In genomic region chr6:114996910-114997309, GRCm38 (mm10) we compare ENCODE assay signal across 27 mouse cellular contexts. TPM values are rescaled to one million over a fixed set of nuclear protein-coding genes. Genes with fewer than 3 reads are reported as not detected.
DNase-seq lines count a peak whose midpoint lies in the region; ATAC-seq and TF ChIP-seq lines count a peak whose summit lies in the region.
"Had no signal": no experiment of that assay in that cellular context is flagged by ENCODE, and none has a peak within 500 bp of the region (broad histone marks: within the 10 kb centered on the region; RNA-seq: fewer than 3 reads in every experiment).

No protein-coding gene starts in this region.

- DNase-seq in lung, adult 2 months = no peak
- no peak for DNase-seq in layer of hippocampus, postnatal 36 days
- DNase-seq: adrenal gland, postnatal 25 days; cerebellum, adult 18-20 months; cerebellum, postnatal 10 days; gastrocnemius, postnatal 14 days; heart, adult 18-20 months; heart, postnatal 4 days; kidney, adult 9 months; kidney, postnatal 10 days; layer of hippocampus, adult 9-11 months; liver, postnatal 0 days; lung, postnatal 10 days; midbrain, embryonic 14.5 days; spleen, adult 18-20 months; thymus, adult 18-20 months; thymus, postnatal 25 days had no signal

- H3K4me3 ChIP-seq in lung, embryonic 15.5 days = no peak overlapping the region
- H3K4me3 ChIP-seq in lung, adult 2 months (replicated peaks; ENCODE audit: extremely low read depth, low read depth, low read length) = no peak overlapping the region
- no peak overlapping the region for H3K4me3 ChIP-seq in intestine, embryonic 15.5 days (replicated peaks)
- no peak overlapping the region for H3K4me3 ChIP-seq in limb, embryonic 12.5 days (replicated peaks)
- no peak overlapping the region for H3K4me3 ChIP-seq in neural tube, embryonic 15.5 days (replicated peaks)
- H3K4me3 ChIP-seq in midbrain, embryonic 15.5 days = no peak overlapping the region
- H3K4me3 ChIP-seq: heart, embryonic 12.5 days had no signal

- H3K27me3 ChIP-seq in lung, embryonic 15.5 days = no peaks in the 10 kb centered on the region
- no peaks in the 10 kb centered on the region for H3K27me3 ChIP-seq in intestine, embryonic 15.5 days (replicated peaks)
- H3K27me3 ChIP-seq in limb, embryonic 12.5 days = no peaks in the 10 kb centered on the region
- no peaks in the 10 kb centered on the region for H3K27me3 ChIP-seq in neural tube, embryonic 15.5 days (replicated peaks)
- no peaks in the 10 kb centered on the region for H3K27me3 ChIP-seq in midbrain, embryonic 15.5 days (replicated peaks)
- H3K27me3 ChIP-seq: heart, embryonic 12.5 days had no signal

- H3K27ac ChIP-seq in lung, embryonic 15.5 days = no peak overlapping the region
- H3K27ac ChIP-seq in intestine, embryonic 15.5 days = no peak overlapping the region
- H3K27ac ChIP-seq in limb, embryonic 12.5 days = peak overlapping the region; percentile 78
- H3K27ac ChIP-seq in neural tube, embryonic 15.5 days (replicated peaks) = no peak overlapping the region
- H3K27ac ChIP-seq in midbrain, embryonic 15.5 days = no peak overlapping the region
- H3K27ac ChIP-seq: hindbrain, embryonic 14.5 days; macrophage had no signal

- TF ChIP-seq POLR2A in lung, adult 2 months (IDR thresholded peaks at IDR 0.05; ENCODE audit: borderline replicate concordance, extremely low read depth, low read depth, low read length) = no peak

- H3K4me2 ChIP-seq in lung, embryonic 15.5 days = no peak overlapping the region
- no peak overlapping the region for H3K4me2 ChIP-seq in intestine, embryonic 15.5 days (replicated peaks)
- H3K4me2 ChIP-seq in limb, embryonic 12.5 days = no peak overlapping the region
- H3K4me2 ChIP-seq in neural tube, embryonic 15.5 days = no peak overlapping the region
- no peak overlapping the region for H3K4me2 ChIP-seq in midbrain, embryonic 15.5 days
- H3K4me2 ChIP-seq: heart, embryonic 12.5 days; hindbrain, embryonic 14.5 days; liver, embryonic 11.5 days had no signal

- H3K36me3 ChIP-seq in lung, embryonic 15.5 days = no peaks in the 10 kb centered on the region
- no peaks in the 10 kb centered on the region for H3K36me3 ChIP-seq in intestine, embryonic 15.5 days
- peaks cover 10% of the 10 kb centered on the region for H3K36me3 ChIP-seq in limb, embryonic 12.5 days
- peaks cover 3% of the 10 kb centered on the region; the same call in 1 of the 2 replicates for H3K36me3 ChIP-seq in neural tube, embryonic 15.5 days
- no peaks in the 10 kb centered on the region for H3K36me3 ChIP-seq in midbrain, embryonic 15.5 days (replicated peaks)

- H3K4me1 ChIP-seq in lung, embryonic 15.5 days = peaks cover 9% of the 10 kb centered on the region; the same call in 1 of the 2 replicates
- no peaks in the 10 kb centered on the region for H3K4me1 ChIP-seq in lung, adult 2 months (ENCODE audit: control insufficient read depth, insufficient read depth, low read length)
- H3K4me1 ChIP-seq in intestine, embryonic 15.5 days (replicated peaks) = 0 out of 2 replicates have a peak, but pooled peaks cover 10% of the 10 kb centered on the region
- peaks cover 49% of the 10 kb centered on the region for H3K4me1 ChIP-seq in limb, embryonic 12.5 days (replicated peaks)
- no peaks in the 10 kb centered on the region for H3K4me1 ChIP-seq in neural tube, embryonic 15.5 days
- no peaks in the 10 kb centered on the region for H3K4me1 ChIP-seq in midbrain, embryonic 15.5 days

- no peak overlapping the region for H3K9ac ChIP-seq in lung, embryonic 15.5 days
- H3K9ac ChIP-seq in intestine, embryonic 15.5 days = no peak overlapping the region
- no peak overlapping the region for H3K9ac ChIP-seq in limb, embryonic 12.5 days (replicated peaks)
- no peak overlapping the region for H3K9ac ChIP-seq in neural tube, embryonic 15.5 days (replicated peaks)
- no peak overlapping the region for H3K9ac ChIP-seq in midbrain, embryonic 15.5 days
- H3K9ac ChIP-seq: heart, embryonic 12.5 days; hindbrain, embryonic 14.5 days; liver, postnatal 0 days had no signal

- H3K9me3 ChIP-seq in lung, embryonic 15.5 days = no peaks in the 10 kb centered on the region
- H3K9me3 ChIP-seq in intestine, embryonic 15.5 days = no peaks in the 10 kb centered on the region
- no peaks in the 10 kb centered on the region for H3K9me3 ChIP-seq in limb, embryonic 12.5 days
- H3K9me3 ChIP-seq in neural tube, embryonic 15.5 days (replicated peaks) = no peaks in the 10 kb centered on the region
- H3K9me3 ChIP-seq in midbrain, embryonic 15.5 days = no peaks in the 10 kb centered on the region
- H3K9me3 ChIP-seq: heart, embryonic 12.5 days had no signal

- ATAC-seq in lung, embryonic 15.5 days (ENCODE audit: borderline replicate concordance, extremely low read depth, low FRiP score, low TSS enrichment) = 0 out of 2 replicates have a peak, but pooled peaks have one; percentile 8
- peak; percentile 54 for ATAC-seq in intestine, embryonic 15.5 days
- ATAC-seq in limb, embryonic 12.5 days (ENCODE audit: insufficient number of reproducible peaks, insufficient read depth, low FRiP score, low TSS enrichment, low read depth) = peak; percentile 23; the same call in 1 of the 2 replicates
- no peak for ATAC-seq in neural tube, embryonic 15.5 days (ENCODE audit: low FRiP score)
- no peak for ATAC-seq in midbrain, embryonic 15.5 days (replicated peaks)
- ATAC-seq: CD4-positive, CD25-positive, alpha-beta regulatory T cell, adult 4 months; liver, postnatal 0 days had no signal

- WGBS in lung, embryonic 15.5 days = 70% methylated on average over 5 of the region's 5 CpGs
- WGBS in lung, adult 2 months = 71% methylated on average over 5 of the region's 5 CpGs
- 53% methylated on average over 5 of the region's 5 CpGs for WGBS in intestine, embryonic 15.5 days
- 39% methylated on average over 5 of the region's 5 CpGs for WGBS in limb, embryonic 12.5 days
- WGBS in neural tube, embryonic 15.5 days = 69% methylated on average over 5 of the region's 5 CpGs
- 88% methylated on average over 5 of the region's 5 CpGs for WGBS in midbrain, embryonic 15.5 days

- no peak for TF ChIP-seq CTCF in lung, adult 2 months (IDR thresholded peaks at IDR 0.05; ENCODE audit: insufficient read depth, low read length)

RNA-seq across cellular contexts. Expression of gene Vgll4, which starts 27.1 kb away (rescaled TPM):
- 133 and 147 TPM in 2 replicates for polyA plus RNA-seq in lung, embryonic 15.5 days (2015; fragmentation: Nextera tagmentation; extraction: Ambion mirVana)
- polyA plus RNA-seq in lung, adult 2 months (2012; rRNA removed) = 80.8 and 81.7 TPM in 2 replicates
- 74.8 and 76.0 TPM in 2 replicates for polyA plus RNA-seq in intestine, embryonic 15.5 days (2015; fragmentation: Nextera tagmentation; extraction: Ambion mirVana)
- polyA plus RNA-seq in limb, embryonic 12.5 days (2016; fragmentation: Nextera tagmentation; extraction: Ambion mirVana) = 146 and 156 TPM in 2 replicates
- polyA plus RNA-seq in neural tube, embryonic 15.5 days (2015; fragmentation: Nextera tagmentation; extraction: Ambion mirVana) = 51.4 and 64.5 TPM in 2 replicates
- 47.3 and 52.4 TPM in 2 replicates for polyA plus RNA-seq in midbrain, embryonic 15.5 days (2015; fragmentation: Nextera tagmentation; extraction: Ambion mirVana)
- 10 to 100 TPM; 43.2 to 48.8 TPM for total RNA-seq in layer of hippocampus, postnatal 36 days (2021)

RNA-seq across cellular contexts. Expression of gene Tamm41, which starts 40.8 kb away (rescaled TPM):
- 61.1 and 62.2 TPM in 2 replicates for polyA plus RNA-seq in lung, embryonic 15.5 days (2015; fragmentation: Nextera tagmentation; extraction: Ambion mirVana)
- 18.3 and 19.1 TPM in 2 replicates for polyA plus RNA-seq in lung, adult 2 months (2012; rRNA removed)
- 60.1 and 61.6 TPM in 2 replicates for polyA plus RNA-seq in intestine, embryonic 15.5 days (2015; fragmentation: Nextera tagmentation; extraction: Ambion mirVana)
- 83.3 and 88.9 TPM in 2 replicates for polyA plus RNA-seq in limb, embryonic 12.5 days (2016; fragmentation: Nextera tagmentation; extraction: Ambion mirVana)
- polyA plus RNA-seq in neural tube, embryonic 15.5 days (2015; fragmentation: Nextera tagmentation; extraction: Ambion mirVana) = 47.9 and 53.1 TPM in 2 replicates
- polyA plus RNA-seq in midbrain, embryonic 15.5 days (2015; fragmentation: Nextera tagmentation; extraction: Ambion mirVana) = 51.0 and 53.7 TPM in 2 replicates
- 10 to 100 TPM; 16.2 to 17.3 TPM for total RNA-seq in layer of hippocampus, postnatal 36 days (2021)

Comparison
In these comparisons a context has a peak if more than half of its experiments do, and no peak if none do; other contexts are left out.
1. ATAC-seq: peak in lung, embryonic 15.5 days (single experiment), intestine, embryonic 15.5 days (single experiment) and limb, embryonic 12.5 days (single experiment); none in neural tube, embryonic 15.5 days (single experiment) and midbrain, embryonic 15.5 days (single experiment).